Mouse (Mus musculus) midbrain, embryonic 15.5 days (tissue): ENCODE results near the gene Smarcb1. TPM values are rescaled to one million over a fixed set of nuclear protein-coding genes. Genes with fewer than 3 reads are reported as not detected.

Experiments
- ATAC-seq: fragments of 200-750 bp; cut with Nextera tagmentation; replicated peaks from 2 replicates; pipeline ENCODE4 v1.8.0; 2017; ENCODE audit warnings: moderate TSS enrichment
- H3K27ac ChIP-seq: fragments of 300-500 bp; sonication (generic); 2 replicates; pipeline ENCODE4 v1.5.1; 2015; ENCODE audit warnings: mild to moderate bottlenecking, inconsistent platforms
- H3K27me3 ChIP-seq: fragments of 300-500 bp; sonication (generic); replicated peaks from 2 replicates; pipeline ENCODE4 v1.6.1; 2015; ENCODE audit warnings: inconsistent platforms
- H3K36me3 ChIP-seq: fragments of 300-500 bp; sonication (generic); replicated peaks from 2 replicates; pipeline ENCODE4 v1.6.1; 2015; ENCODE audit warnings: inconsistent platforms
- H3K4me1 ChIP-seq: fragments of 300-500 bp; sonication (generic); 2 replicates; pipeline ENCODE4 v1.6.1; 2015; ENCODE audit warnings: inconsistent platforms
- H3K4me2 ChIP-seq: fragments of 300-500 bp; sonication (generic); 2 replicates; pipeline ENCODE4 v1.6.1; 2015; ENCODE audit warnings: inconsistent platforms, mild to moderate bottlenecking, moderate library complexity
- H3K4me3 ChIP-seq: fragments of 300-500 bp; sonication (generic); 2 replicates; pipeline ENCODE4 v1.5.1; 2015; ENCODE audit warnings: mild to moderate bottlenecking, inconsistent platforms
- H3K9ac ChIP-seq: fragments of 300-500 bp; sonication (generic); 2 replicates; pipeline ENCODE4 v1.6.1; 2015; ENCODE audit warnings: mild to moderate bottlenecking, inconsistent platforms
- H3K9me3 ChIP-seq: fragments of 300-500 bp; sonication (generic); 2 replicates; pipeline ENCODE4 v1.6.1; 2016; ENCODE audit warnings: inconsistent platforms
- WGBS: fragments of 180-500 bp; shearing (Covaris S2); methylation state at CpG from one replicate; pipeline ENCODE4 v1.1.7; 2015; ENCODE audit warnings: mixed read lengths; 5-methylcytosine and 5-hydroxymethylcytosine counted together
- polyA plus RNA-seq: library from polyadenylated mRNA; unstranded; fragments of >200 nt; fragmentation: Nextera tagmentation; extraction: Ambion mirVana; gene quantifications from 2 replicates; pipeline ENCODE4 v1.2.1, GENCODE M21; 2015

Gene Smarcb1
- polyA plus RNA-seq, 1 experiment from 2014 or later = 300 TPM

DNA sequence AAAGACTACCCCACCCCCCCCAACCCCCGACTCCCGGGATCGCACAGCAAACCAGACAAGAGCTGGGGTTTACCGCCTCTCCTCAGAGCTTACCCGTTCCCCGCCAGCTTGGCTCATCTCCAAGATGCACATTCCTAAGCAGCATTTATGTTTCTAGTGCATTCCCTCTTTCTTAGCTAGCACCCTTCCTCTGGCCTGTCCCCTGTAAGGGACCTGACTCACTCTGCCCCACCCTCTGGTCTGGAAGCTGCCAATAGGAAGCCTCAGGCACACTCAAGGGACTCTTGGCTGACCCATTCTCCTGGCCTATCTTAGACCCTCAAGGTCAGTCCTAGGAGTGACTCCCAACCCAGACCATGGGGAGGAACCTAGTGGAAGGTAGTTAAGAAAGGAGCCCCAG lies 8.9 kb upstream of the Smarcb1 start:
- H3K27me3 ChIP-seq = 0 out of 2 replicates have a peak, but pooled peaks cover 3% of the 10 kb centered on the region
- no peaks in the 10 kb centered on the region for H3K9me3 ChIP-seq
- no peak for ATAC-seq
- H3K4me2 ChIP-seq = no peak overlapping the region
- H3K4me3 ChIP-seq = no peak overlapping the region
- H3K9ac ChIP-seq = no peak overlapping the region
- no peak overlapping the region for H3K27ac ChIP-seq
- H3K36me3 ChIP-seq = no peaks in the 10 kb centered on the region
- WGBS = 11% methylated on average over 6 of the region's 6 CpGs
- peaks cover 26% of the 10 kb centered on the region for H3K4me1 ChIP-seq

DNA sequence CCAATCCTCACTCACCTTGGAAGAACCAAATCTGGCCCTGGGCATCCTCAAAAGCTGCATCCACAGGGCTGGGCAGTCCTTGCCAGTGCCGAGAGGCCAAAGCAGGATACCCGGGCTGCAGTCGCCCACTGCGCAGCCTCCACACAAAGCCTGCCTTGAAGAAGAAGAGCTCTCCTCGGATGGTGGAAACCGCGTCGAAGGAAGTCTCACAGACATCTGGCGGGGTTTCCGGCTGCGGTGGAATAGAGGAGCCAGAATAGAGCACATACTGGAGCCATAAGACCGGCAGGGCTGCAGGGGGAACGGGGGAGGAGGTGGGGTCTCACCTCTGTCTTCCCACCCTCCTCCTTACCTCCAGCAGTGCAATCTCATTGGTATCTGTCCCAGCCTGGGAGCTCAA lies 5.0 kb upstream of the Smarcb1 start:
- no peaks in the 10 kb centered on the region for H3K36me3 ChIP-seq
- H3K27ac ChIP-seq = no peak overlapping the region
- no peak overlapping the region for H3K9ac ChIP-seq
- H3K4me1 ChIP-seq = peaks cover 21% of the 10 kb centered on the region
- ATAC-seq = no peak
- WGBS = 77% methylated on average over 13 of the region's 13 CpGs
- no peaks in the 10 kb centered on the region for H3K27me3 ChIP-seq
- H3K4me2 ChIP-seq = no peak overlapping the region
- no peak overlapping the region for H3K4me3 ChIP-seq
- H3K9me3 ChIP-seq = no peaks in the 10 kb centered on the region

GRCm38 (mm10) chr10:75924324-75924723 lies 2.9 kb upstream of the Smarcb1 start:
- WGBS = 71% methylated on average over 2 of the region's 2 CpGs
- no peaks in the 10 kb centered on the region for H3K9me3 ChIP-seq
- no peak overlapping the region for H3K4me2 ChIP-seq
- no peaks in the 10 kb centered on the region for H3K36me3 ChIP-seq
- H3K4me3 ChIP-seq = no peak overlapping the region
- ATAC-seq = no peak
- H3K27me3 ChIP-seq = no peaks in the 10 kb centered on the region
- H3K9ac ChIP-seq = no peak overlapping the region
- H3K27ac ChIP-seq = no peak overlapping the region
- peaks cover 28% of the 10 kb centered on the region for H3K4me1 ChIP-seq

DNA sequence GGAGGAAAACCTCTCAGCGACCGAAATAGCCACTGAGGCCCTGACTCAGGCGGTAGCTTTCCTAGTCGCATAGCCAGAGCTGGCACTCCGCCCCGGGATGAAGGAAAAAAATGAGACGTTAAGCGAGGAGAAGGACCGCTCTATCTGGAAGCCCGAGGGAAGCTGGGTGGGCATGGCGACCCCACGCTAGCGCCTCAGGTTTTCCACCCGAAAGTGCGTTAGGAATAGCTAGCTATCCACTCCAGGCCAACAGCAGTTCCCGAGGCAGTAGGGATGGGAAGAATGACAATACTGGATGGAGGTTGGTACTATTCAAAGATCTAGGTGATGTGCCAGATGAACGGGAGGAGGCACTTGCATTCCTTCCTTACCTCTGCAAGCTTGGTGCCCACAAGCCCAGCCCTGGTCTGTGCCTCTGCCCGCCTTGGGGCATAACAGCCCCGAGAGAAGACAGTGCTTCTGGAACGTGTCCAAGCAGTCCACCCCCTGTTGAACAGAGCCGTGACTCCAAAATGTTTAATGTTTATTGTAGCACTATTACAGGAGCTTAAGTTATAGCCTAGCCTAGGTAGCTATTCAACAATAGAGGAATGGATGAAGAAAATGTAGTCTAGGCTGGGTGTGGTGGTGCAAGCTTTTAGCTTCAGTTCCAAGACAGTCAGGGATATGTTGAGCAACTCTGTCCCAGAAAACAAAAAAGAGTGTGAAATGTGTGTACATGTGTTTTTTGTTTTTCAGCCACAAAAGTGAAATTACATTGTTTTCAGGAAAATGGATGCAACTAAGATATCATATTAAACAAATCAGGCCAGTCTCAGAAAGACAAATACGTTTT lies 526 bp upstream of the Smarcb1 start:
- H3K36me3 ChIP-seq = no peaks in the 10 kb centered on the region
- peak overlapping the region; percentile 94 for H3K9ac ChIP-seq
- H3K4me2 ChIP-seq = peak overlapping the region; percentile 88
- H3K27ac ChIP-seq = peak overlapping the region; percentile 98
- 4% methylated on average over 22 of the region's 22 CpGs for WGBS
- no peaks in the 10 kb centered on the region for H3K9me3 ChIP-seq
- ATAC-seq = peak; percentile 53
- H3K4me3 ChIP-seq = peak overlapping the region; percentile 87
- H3K4me1 ChIP-seq = peaks cover 41% of the 10 kb centered on the region
- H3K27me3 ChIP-seq = no peaks in the 10 kb centered on the region

DNA sequence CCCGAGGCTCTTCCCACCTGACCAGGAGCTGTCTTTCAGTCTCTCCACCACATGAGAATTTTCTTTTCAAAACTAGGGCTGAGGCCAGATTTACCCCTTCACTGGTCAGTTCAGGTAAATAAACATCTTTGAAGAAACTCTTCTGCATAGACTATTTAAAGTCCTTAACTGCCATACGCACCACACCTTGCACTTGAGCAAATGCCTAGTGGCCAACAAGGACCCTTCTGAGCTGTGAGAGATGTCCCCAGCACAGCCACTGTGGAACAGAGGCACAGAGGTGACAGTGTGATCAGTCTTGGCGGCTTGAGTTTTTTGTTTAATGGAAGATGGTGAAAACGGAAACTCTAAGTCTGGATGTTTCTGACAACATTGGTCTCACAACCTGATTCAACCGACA lies 2.4 kb downstream of the Smarcb1 start:
- ATAC-seq = no peak
- H3K4me2 ChIP-seq = peak overlapping the region; percentile 88; the same call in 1 of the 2 replicates
- H3K4me3 ChIP-seq = no peak overlapping the region
- H3K9me3 ChIP-seq = no peaks in the 10 kb centered on the region
- no peak overlapping the region for H3K9ac ChIP-seq
- H3K27me3 ChIP-seq = no peaks in the 10 kb centered on the region
- no peak overlapping the region for H3K27ac ChIP-seq
- H3K36me3 ChIP-seq = peaks cover 10% of the 10 kb centered on the region
- H3K4me1 ChIP-seq = peaks cover 41% of the 10 kb centered on the region
- 90% methylated on average over 5 of the region's 5 CpGs for WGBS

DNA sequence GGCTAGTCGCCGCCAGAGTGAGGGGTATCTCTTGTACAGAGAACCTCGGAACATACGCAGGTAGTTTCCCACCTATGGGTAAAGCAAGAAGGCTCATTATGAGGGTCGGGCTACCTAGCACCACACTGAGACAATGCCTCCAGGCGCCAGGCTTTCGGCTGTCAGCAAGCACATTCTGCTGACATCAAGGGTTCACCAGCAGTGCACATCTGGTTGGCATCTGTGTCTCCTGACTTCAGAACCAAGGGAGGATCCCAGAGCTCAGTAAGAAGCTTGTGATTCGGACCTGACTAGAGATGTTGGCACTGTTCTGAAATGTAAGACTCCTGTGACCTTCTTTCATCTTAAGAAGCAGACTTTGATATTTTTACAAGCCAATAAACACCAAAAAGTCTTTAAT lies 4.6 kb downstream of the Smarcb1 start:
- Histone ChIP-seq H3K9ac (no peak overlapping the region), H3K27me3 (no peaks in the 10 kb centered on the region), H3K4me3 (no peak overlapping the region), H3K27ac (no peak overlapping the region), H3K9me3 (no peaks in the 10 kb centered on the region), H3K4me1 (peaks cover 26% of the 10 kb centered on the region), H3K36me3 (peaks cover 14% of the 10 kb centered on the region), H3K4me2 (no peak overlapping the region)
- no peak for ATAC-seq
- 82% methylated on average over 8 of the region's 8 CpGs for WGBS

DNA sequence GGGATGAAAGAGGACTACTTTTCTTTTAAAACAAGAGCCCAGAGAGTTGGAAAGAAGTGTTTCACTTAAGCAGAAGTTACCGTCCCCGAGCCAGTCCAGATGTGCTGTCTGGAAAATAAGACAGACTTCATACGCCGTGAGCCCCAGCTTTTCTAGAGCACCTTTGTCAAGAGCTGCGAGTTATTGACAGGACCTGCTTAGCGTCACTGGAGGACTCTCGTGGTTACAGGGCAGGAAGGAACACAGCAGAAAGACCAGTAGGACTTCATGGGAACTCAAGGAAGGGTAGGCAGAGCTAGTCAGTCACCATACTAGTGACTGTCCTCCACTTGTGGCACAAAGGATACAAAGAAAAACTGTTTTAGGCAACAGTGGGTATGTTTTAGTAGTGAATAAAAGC lies 5.9 kb downstream of the Smarcb1 start:
- H3K9me3 ChIP-seq = no peaks in the 10 kb centered on the region
- H3K36me3 ChIP-seq = peaks cover 26% of the 10 kb centered on the region
- H3K4me2 ChIP-seq = no peak overlapping the region
- WGBS = 87% methylated on average over 7 of the region's 7 CpGs
- ATAC-seq = no peak
- H3K4me3 ChIP-seq = no peak overlapping the region
- no peaks in the 10 kb centered on the region for H3K27me3 ChIP-seq
- no peak overlapping the region for H3K27ac ChIP-seq
- H3K4me1 ChIP-seq = peaks cover 25% of the 10 kb centered on the region
- no peak overlapping the region for H3K9ac ChIP-seq

DNA sequence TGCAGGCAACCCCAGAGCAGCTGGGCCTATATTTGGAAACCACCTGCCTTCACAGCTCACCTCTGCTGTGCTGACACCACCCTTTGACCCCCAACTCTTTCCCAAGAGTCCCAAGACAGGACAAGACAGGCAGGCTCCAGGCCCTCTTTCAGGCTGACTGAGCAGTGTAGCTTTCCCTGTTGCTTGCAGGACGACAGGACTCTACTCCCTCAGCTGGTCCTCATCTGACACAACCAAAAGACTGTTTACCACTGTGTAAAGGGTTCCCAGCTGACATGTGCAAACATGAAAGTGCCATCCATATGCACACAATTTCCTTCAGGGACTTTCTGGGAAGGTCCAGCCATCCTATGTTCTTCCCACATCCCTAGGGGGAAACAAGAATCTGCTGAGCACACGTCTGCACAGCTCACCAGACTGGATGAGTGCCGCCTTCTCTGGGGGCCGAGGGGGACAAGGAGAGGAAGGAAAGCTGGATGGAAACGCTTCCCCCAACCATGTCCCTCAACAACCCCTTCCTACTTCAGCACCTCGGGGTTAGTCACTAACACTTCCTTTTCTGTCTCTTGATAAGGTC lies 8.3 kb downstream of the Smarcb1 start:
- peaks cover 41% of the 10 kb centered on the region for H3K36me3 ChIP-seq
- no peak for ATAC-seq
- no peak overlapping the region for H3K4me2 ChIP-seq
- 76% methylated on average over 6 of the region's 6 CpGs for WGBS
- H3K9me3 ChIP-seq = no peaks in the 10 kb centered on the region
- H3K9ac ChIP-seq = no peak overlapping the region
- no peaks in the 10 kb centered on the region for H3K27me3 ChIP-seq
- H3K27ac ChIP-seq = no peak overlapping the region
- H3K4me3 ChIP-seq = no peak overlapping the region
- peaks cover under 1% of the 10 kb centered on the region for H3K4me1 ChIP-seq

- Histone ChIP-seq H3K36me3 (peaks cover 57% of the 10 kb centered on the region), H3K27ac (no peak overlapping the region), H3K9ac (no peak overlapping the region), H3K4me3 (no peak overlapping the region), H3K4me1 (no peaks in the 10 kb centered on the region), H3K27me3 (no peaks in the 10 kb centered on the region), H3K9me3 (no peaks in the 10 kb centered on the region), H3K4me2 (no peak overlapping the region)
- 90% methylated on average over 2 of the region's 2 CpGs for WGBS
- no peak for ATAC-seq
Observed at GRCm38 (mm10) chr10:75910698-75911097, 10.7 kb downstream of the Smarcb1 start.

DNA sequence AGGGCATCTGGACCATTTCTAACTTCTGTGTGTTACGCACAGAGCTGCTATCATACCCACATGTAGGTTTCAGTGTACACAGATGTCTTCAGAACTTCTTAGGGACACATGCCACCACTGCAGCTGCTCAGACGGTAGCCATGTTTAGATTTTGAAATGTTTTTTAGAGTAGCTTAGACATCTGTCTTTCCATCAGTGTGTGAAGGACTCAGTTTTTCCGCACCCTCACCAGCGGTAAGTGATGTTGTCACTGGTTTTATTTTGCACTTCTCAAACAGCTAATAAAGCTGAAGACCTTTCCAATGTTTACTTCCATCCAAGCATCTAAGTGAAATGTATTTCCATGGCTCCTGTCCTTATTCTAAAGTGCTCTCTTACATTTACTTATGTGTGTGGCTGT lies 14.5 kb downstream of the Smarcb1 start:
- H3K36me3 ChIP-seq = peaks cover 83% of the 10 kb centered on the region
- H3K4me2 ChIP-seq = no peak overlapping the region
- H3K4me3 ChIP-seq = no peak overlapping the region
- H3K9me3 ChIP-seq = no peaks in the 10 kb centered on the region
- no peak overlapping the region for H3K27ac ChIP-seq
- no peaks in the 10 kb centered on the region for H3K4me1 ChIP-seq
- 94% methylated on average over 4 of the region's 4 CpGs for WGBS
- no peak for ATAC-seq
- H3K27me3 ChIP-seq = no peaks in the 10 kb centered on the region
- no peak overlapping the region for H3K9ac ChIP-seq

DNA sequence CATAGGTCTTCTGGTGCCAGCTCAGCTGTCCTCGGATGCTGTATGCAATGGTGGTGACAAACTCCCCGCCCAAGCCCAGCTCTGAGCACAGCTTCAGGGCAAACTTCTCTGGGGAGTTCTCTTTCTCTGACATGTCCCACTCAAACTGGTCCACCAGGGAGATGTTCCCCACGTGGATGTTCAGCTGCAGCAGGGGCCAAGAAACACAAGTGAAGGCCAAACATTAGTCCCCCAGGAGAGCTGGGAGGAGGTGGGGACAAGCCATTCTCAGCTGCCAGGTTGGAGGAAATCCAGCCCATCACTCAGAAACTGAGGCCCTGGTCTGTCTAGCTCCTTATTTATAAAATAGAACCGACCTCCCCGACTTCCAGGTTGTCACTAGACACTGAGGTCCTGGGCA lies 17.0 kb downstream of the Smarcb1 start:
- no peak overlapping the region for H3K27ac ChIP-seq
- no peaks in the 10 kb centered on the region for H3K4me1 ChIP-seq
- H3K4me3 ChIP-seq = no peak overlapping the region
- H3K27me3 ChIP-seq = no peaks in the 10 kb centered on the region
- no peak overlapping the region for H3K4me2 ChIP-seq
- no peak overlapping the region for H3K9ac ChIP-seq
- peaks cover 75% of the 10 kb centered on the region for H3K36me3 ChIP-seq
- no peaks in the 10 kb centered on the region for H3K9me3 ChIP-seq
- 93% methylated on average over 5 of the region's 5 CpGs for WGBS
- no peak for ATAC-seq

GRCm38 (mm10) chr10:75898846-75899245 lies 22.6 kb downstream of the Smarcb1 start:
- Histone ChIP-seq H3K4me2 (no peak overlapping the region), H3K9ac (no peak overlapping the region), H3K27me3 (no peaks in the 10 kb centered on the region), H3K4me3 (no peak overlapping the region), H3K4me1 (0 out of 2 replicates have a peak, but pooled peaks cover 4% of the 10 kb centered on the region), H3K36me3 (peaks cover 60% of the 10 kb centered on the region), H3K27ac (no peak overlapping the region), H3K9me3 (no peaks in the 10 kb centered on the region)
- WGBS = 66% methylated on average over 3 of the region's 3 CpGs
- ATAC-seq = no peak
